Mouse (Mus musculus): Measurements from ENCODE around the gene Tmem186. TPM values are rescaled to one million over a fixed set of nuclear protein-coding genes. Genes with fewer than 3 reads are reported as not detected.

Tmem186 gene
- 18.5 and 20.8 TPM in 2 replicates for polyA plus RNA-seq (2012; rRNA removed)

DNA sequence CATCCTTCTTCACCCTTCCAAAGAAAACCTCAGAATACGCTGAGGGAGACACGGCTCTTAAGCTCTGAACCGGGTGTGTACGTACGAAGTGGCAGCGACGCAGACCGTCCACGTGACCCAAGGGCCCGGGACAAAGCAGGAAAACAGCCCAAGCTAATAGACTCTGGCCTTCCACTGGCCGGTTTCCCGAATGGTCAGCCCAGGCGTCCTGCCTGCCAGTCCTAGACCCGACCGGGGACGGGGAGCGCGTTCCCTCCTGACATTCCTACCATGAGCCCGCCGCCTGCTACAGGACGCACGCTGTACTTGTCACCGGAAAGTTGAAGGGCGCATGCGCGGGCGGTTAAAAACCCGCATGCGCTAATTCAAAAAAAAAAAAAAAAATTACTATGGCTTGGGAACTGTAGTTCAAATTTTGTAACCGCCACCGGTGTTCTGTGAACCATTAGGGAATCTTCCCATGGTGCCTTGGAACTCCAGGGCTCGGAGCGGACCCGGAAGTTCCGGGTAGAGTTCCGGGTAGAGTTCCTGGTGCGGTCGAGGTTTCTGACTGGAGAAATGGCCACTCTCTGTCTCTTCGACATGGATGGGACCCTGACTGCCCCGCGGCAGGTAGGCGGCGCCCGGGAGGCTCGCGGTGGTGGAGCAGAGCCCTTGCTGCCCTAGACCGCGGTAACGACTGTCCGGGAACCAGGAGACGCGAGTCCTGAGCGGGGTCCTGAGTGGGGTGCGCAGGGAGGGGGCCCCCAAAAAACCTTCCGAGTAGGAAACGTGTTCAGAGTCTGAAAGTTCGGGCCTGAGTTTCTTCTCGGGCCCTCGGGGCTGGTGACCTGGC, at the start of gene Tmem186, which contains the start of gene Pmm2:
Tmem186 (minus strand) TSS at position 496 of the 835 bp plus-strand sequence.
Pmm2 (plus strand) TSS at position 458 of the 835 bp plus-strand sequence.
- under 1% methylated on average over 59 of the region's 59 CpGs for WGBS
- DNase-seq: peak; percentile 73
- Histone ChIP-seq H3K4me3 (ENCODE audit: control insufficient read depth, insufficient read depth, low read length) (peak within 1 kb of the TSS; percentile 97), H3K36me3 (ENCODE audit: control insufficient read depth, insufficient read depth, low read length) (no peaks in the 10 kb centered on the region; the same call in 1 of the 2 replicates), H3K4me1 (replicated peaks; ENCODE audit: control insufficient read depth, insufficient read depth, low read length) (peaks cover 22% of the 10 kb centered on the region), H3K27me3 (ENCODE audit: control insufficient read depth, insufficient read depth, low read length) (no peaks in the 10 kb centered on the region), H3K27ac (ENCODE audit: control insufficient read depth, insufficient read depth, low read length) (peak within 1 kb of the TSS; percentile 64)
- TF ChIP-seq CTCF (IDR thresholded peaks at IDR 0.05; ENCODE audit: borderline replicate concordance, control insufficient read depth, extremely low read depth, insufficient read depth, low read length, poor library complexity): no peak
- TF ChIP-seq POLR2A (IDR thresholded peaks at IDR 0.05; ENCODE audit: control insufficient read depth, extremely low read depth, insufficient read depth, low read length, poor library complexity): peak; percentile 41

DNA sequence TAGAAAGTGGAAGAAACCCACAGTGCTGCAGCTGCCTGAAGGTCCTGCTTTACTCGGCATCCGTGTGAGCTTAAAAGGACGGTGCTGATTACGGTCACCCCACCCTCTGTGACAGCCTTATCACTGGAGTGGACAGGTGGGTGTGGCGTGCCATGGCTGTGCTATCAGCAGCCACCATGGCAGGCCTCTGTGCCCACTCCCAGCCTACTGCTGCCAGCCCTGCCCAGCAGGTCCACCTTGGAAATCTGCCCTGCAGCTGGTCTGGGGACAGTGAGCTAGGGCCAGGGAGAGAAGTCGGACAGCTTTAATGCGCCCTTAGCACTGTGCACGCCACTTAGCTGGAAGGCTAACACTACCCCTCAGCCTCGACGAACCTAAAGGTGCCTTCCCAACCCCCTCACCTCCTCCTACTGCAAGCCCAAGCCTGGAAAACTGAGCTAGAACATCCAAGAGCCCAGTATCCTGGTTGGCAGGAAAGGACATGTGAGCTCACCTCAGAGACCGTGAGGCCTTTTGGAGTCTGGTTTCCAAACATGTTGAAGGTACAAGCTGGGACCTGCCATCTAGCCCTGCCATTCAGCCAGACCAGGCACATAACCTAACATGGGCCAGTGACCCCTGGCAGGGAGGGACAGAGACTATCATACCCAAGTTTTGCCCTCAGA, 49.5 kb upstream of the Tmem186 start:
- H3K27me3 ChIP-seq (ENCODE audit: control insufficient read depth, insufficient read depth, low read length): no peaks in the 10 kb centered on the region
- WGBS: 94% methylated on average over 11 of the region's 11 CpGs
- no peaks in the 10 kb centered on the region for H3K4me1 ChIP-seq (replicated peaks; ENCODE audit: control insufficient read depth, insufficient read depth, low read length)
- no peak for DNase-seq
- H3K36me3 ChIP-seq (ENCODE audit: control insufficient read depth, insufficient read depth, low read length): peaks cover 33% of the 10 kb centered on the region
- no peak overlapping the region for H3K4me3 ChIP-seq (ENCODE audit: control insufficient read depth, insufficient read depth, low read length)
- no peak overlapping the region for H3K27ac ChIP-seq (ENCODE audit: control insufficient read depth, insufficient read depth, low read length)
- TF ChIP-seq CTCF (IDR thresholded peaks at IDR 0.05; ENCODE audit: borderline replicate concordance, control insufficient read depth, extremely low read depth, insufficient read depth, low read length, poor library complexity) (no peak), POLR2A (IDR thresholded peaks at IDR 0.05; ENCODE audit: control insufficient read depth, extremely low read depth, insufficient read depth, low read length, poor library complexity) (no peak)

DNA sequence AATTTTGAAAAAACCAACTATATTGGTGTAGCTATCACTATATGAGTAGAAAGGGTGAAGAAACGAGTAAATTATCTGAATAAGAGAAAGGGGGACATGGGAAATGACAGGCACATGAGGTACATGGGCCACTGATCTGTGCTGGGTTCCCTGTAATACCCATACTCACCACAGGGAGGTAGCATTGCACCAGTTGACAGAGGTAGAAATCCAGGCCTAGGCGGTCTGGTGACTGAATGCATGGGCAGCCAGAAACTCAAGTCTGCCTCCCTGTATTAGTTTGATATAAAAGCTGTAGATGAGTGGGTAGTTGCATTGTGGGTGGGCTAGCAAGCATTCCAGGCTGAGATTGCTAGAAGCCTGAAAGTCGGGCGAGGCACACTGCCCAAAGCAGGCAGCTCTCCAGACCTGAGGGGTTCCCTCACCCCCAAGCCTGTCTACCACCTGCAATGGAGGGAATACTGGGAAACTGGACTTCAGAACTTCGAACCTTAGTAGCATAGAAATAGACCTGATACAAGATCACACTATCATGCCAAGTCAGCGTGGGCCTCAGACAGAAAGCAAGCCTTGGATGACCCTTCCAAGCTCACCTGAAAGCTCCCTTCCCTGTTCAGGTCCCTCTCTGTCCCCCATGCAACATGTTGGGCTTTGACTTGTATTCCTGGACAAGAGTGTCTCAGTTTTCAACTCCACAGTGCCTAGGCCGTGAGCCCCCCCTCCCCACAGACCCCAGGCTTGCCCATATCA, 48.8 kb upstream of the Tmem186 start:
- Histone ChIP-seq H3K4me3 (ENCODE audit: control insufficient read depth, insufficient read depth, low read length) (no peak overlapping the region), H3K36me3 (ENCODE audit: control insufficient read depth, insufficient read depth, low read length) (peaks cover 26% of the 10 kb centered on the region), H3K27ac (ENCODE audit: control insufficient read depth, insufficient read depth, low read length) (no peak overlapping the region), H3K4me1 (replicated peaks; ENCODE audit: control insufficient read depth, insufficient read depth, low read length) (no peaks in the 10 kb centered on the region), H3K27me3 (ENCODE audit: control insufficient read depth, insufficient read depth, low read length) (no peaks in the 10 kb centered on the region)
- TF ChIP-seq POLR2A (IDR thresholded peaks at IDR 0.05; ENCODE audit: control insufficient read depth, extremely low read depth, insufficient read depth, low read length, poor library complexity) (no peak), CTCF (IDR thresholded peaks at IDR 0.05; ENCODE audit: borderline replicate concordance, control insufficient read depth, extremely low read depth, insufficient read depth, low read length, poor library complexity) (no peak)
- WGBS: 70% methylated on average over 7 of the region's 7 CpGs
- peak; percentile 81 for DNase-seq

DNA sequence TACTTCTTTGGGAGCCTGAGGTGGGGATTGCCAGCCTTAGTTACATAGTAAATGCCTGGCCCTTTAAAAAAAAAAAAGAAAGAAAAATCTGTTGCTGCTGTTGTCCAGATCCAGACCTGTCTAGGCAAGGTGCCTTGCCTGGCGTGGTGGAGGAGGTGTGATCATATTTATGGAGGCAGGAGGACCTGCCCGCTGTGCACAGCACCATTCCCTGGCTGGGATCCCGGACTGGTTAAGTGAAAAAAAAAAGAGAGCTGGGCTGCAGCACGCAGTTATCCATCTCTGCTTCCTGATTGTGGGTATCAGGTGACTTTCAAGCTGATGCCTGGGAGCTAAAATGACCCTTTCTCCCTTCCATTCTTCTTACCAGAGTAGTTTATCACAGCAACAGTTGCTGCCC, 47.6 kb upstream of the Tmem186 start:
- H3K27ac ChIP-seq (ENCODE audit: control insufficient read depth, insufficient read depth, low read length): no peak overlapping the region
- no peaks in the 10 kb centered on the region for H3K4me1 ChIP-seq (replicated peaks; ENCODE audit: control insufficient read depth, insufficient read depth, low read length)
- WGBS: 88% methylated on average over 4 of the region's 4 CpGs
- no peak overlapping the region for H3K4me3 ChIP-seq (ENCODE audit: control insufficient read depth, insufficient read depth, low read length)
- no peak for TF ChIP-seq POLR2A (IDR thresholded peaks at IDR 0.05; ENCODE audit: control insufficient read depth, extremely low read depth, insufficient read depth, low read length, poor library complexity)
- no peak for TF ChIP-seq CTCF (IDR thresholded peaks at IDR 0.05; ENCODE audit: borderline replicate concordance, control insufficient read depth, extremely low read depth, insufficient read depth, low read length, poor library complexity)
- DNase-seq: no peak
- peaks cover 14% of the 10 kb centered on the region for H3K36me3 ChIP-seq (ENCODE audit: control insufficient read depth, insufficient read depth, low read length)
- no peaks in the 10 kb centered on the region for H3K27me3 ChIP-seq (ENCODE audit: control insufficient read depth, insufficient read depth, low read length)

DNA sequence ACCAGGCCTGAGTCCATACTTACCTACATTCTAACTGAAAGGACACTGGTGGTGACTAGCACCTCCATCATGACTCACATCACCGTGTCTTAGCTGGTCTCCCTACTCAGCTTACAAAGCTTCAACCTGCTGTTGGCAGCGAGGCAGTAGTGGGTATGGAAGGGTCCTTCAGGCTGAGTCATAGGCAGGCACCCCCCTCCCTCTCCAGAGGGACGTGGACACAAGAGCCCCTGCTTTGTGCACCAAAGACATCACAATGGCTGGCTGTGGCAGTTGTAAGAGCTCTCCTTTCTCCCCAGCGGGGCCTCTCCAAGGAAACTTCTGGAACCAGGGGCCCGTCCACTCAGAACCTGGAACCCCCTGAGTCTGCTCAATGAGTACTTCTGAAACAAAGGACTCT, 43.0 kb upstream of the Tmem186 start, which contains the start of gene Gm5767:
Gm5767 (plus strand) TSS at position 301 of the 400 bp plus-strand sequence.
- H3K27ac ChIP-seq (ENCODE audit: control insufficient read depth, insufficient read depth, low read length): no peak within 1 kb of the TSS
- no peaks in the 10 kb centered on the region for H3K36me3 ChIP-seq (ENCODE audit: control insufficient read depth, insufficient read depth, low read length)
- 93% methylated on average over 5 of the region's 5 CpGs for WGBS
- no peaks in the 10 kb centered on the region for H3K27me3 ChIP-seq (ENCODE audit: control insufficient read depth, insufficient read depth, low read length)
- TF ChIP-seq POLR2A (IDR thresholded peaks at IDR 0.05; ENCODE audit: control insufficient read depth, extremely low read depth, insufficient read depth, low read length, poor library complexity) (no peak), CTCF (IDR thresholded peaks at IDR 0.05; ENCODE audit: borderline replicate concordance, control insufficient read depth, extremely low read depth, insufficient read depth, low read length, poor library complexity) (no peak)
- no peak for DNase-seq
- H3K4me1 ChIP-seq (replicated peaks; ENCODE audit: control insufficient read depth, insufficient read depth, low read length): no peaks in the 10 kb centered on the region
- H3K4me3 ChIP-seq (ENCODE audit: control insufficient read depth, insufficient read depth, low read length): no peak within 1 kb of the TSS

DNA sequence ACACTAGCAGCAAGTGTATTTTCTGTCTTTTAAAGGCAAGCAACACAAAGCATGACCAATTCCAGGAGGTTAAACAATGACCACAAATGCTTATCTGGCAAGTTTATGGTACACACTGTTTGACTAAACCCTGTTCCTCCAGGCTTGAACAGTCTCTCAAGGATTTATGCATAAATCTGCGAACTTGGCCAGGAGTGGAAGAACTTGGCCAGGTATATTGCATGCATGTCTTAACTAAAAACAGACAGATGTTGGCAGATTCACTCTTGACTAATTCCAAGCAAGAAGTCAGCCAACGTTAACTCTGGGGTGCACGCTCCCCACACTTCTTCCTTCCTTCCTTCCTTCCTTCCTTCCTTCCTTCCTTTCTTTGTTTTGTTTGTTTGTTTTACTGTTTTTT, 42.3 kb upstream of the Tmem186 start:
- 75% methylated on average over 3 of the region's 3 CpGs for WGBS

More for the DNA sequence above, 42.3 kb upstream of the Tmem186 start:
- Histone ChIP-seq H3K4me1 (replicated peaks; ENCODE audit: control insufficient read depth, insufficient read depth, low read length) (no peaks in the 10 kb centered on the region), H3K27ac (ENCODE audit: control insufficient read depth, insufficient read depth, low read length) (no peak overlapping the region), H3K27me3 (ENCODE audit: control insufficient read depth, insufficient read depth, low read length) (no peaks in the 10 kb centered on the region), H3K4me3 (ENCODE audit: control insufficient read depth, insufficient read depth, low read length) (no peak overlapping the region), H3K36me3 (ENCODE audit: control insufficient read depth, insufficient read depth, low read length) (no peaks in the 10 kb centered on the region)
- no peak for DNase-seq
- TF ChIP-seq POLR2A (IDR thresholded peaks at IDR 0.05; ENCODE audit: control insufficient read depth, extremely low read depth, insufficient read depth, low read length, poor library complexity): no peak
- TF ChIP-seq CTCF (IDR thresholded peaks at IDR 0.05; ENCODE audit: borderline replicate concordance, control insufficient read depth, extremely low read depth, insufficient read depth, low read length, poor library complexity): no peak
